ENCODE assay signal across 27 mouse cellular contexts in the genomic region with DNA sequence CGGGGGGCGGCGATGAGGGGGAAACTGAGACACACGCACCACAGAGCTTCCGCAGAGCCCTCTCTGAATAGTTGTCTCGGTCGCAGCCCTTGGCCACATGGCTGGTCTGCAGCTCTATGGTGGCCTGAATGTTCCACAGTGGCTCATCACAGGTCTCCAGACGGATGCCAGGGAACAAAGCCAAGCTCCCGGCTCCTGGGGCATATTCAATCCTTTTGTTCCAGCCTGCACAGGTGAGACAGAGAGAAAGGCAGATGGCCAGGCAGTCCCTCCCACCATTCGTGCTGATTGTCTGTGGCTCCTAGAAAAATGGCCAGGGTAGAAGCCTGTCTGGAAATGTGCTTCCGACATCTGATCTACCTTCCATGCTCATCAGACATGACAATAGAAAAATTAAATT. TPM values are rescaled to one million over a fixed set of nuclear protein-coding genes. Genes with fewer than 3 reads are reported as not detected.
DNase-seq lines count a peak whose midpoint lies in the region; ATAC-seq lines count a peak whose summit lies in the region.
"Had no signal": no experiment of that assay in that cellular context is flagged by ENCODE, and none has a peak within 500 bp of the region (broad histone marks: within the 10 kb centered on the region; RNA-seq: fewer than 3 reads in every experiment).

No protein-coding gene starts in this region.

- H3K27ac ChIP-seq in midbrain, embryonic 11.5 days (ENCODE audit: low read depth, low read length): no peak overlapping the region
- H3K27ac ChIP-seq in midbrain, embryonic 14.5 days (replicated peaks; ENCODE audit: low read depth, low read length): no peak overlapping the region
- H3K27ac ChIP-seq: embryonic facial prominence, embryonic 13.5 days; forebrain, embryonic 12.5 days; heart, embryonic 15.5 days; hindbrain, embryonic 13.5 days; limb, embryonic 12.5 days; liver, embryonic 15.5 days; lung, embryonic 15.5 days; midbrain, embryonic 12.5 days; neural tube, embryonic 15.5 days; stomach, embryonic 15.5 days had no signal

- H3K4me1 ChIP-seq in midbrain, embryonic 11.5 days (ENCODE audit: control insufficient read depth, insufficient read depth, low read length): no peaks in the 10 kb centered on the region
- H3K4me1 ChIP-seq in midbrain, embryonic 14.5 days (ENCODE audit: control insufficient read depth, insufficient read depth, low read length): peaks cover 11% of the 10 kb centered on the region
- H3K4me1 ChIP-seq: embryonic facial prominence, embryonic 13.5 days; heart, embryonic 15.5 days; limb, embryonic 12.5 days; lung, embryonic 15.5 days; stomach, embryonic 15.5 days had no signal

- H3K9ac ChIP-seq in midbrain, embryonic 11.5 days (ENCODE audit: low read length): no peak overlapping the region
- H3K9ac ChIP-seq in midbrain, embryonic 14.5 days (replicated peaks; ENCODE audit: low read length): no peak overlapping the region
- H3K9ac ChIP-seq: embryonic facial prominence, embryonic 13.5 days; forebrain, embryonic 12.5 days; forebrain, postnatal 0 days; heart, embryonic 15.5 days; hindbrain, embryonic 13.5 days; limb, embryonic 12.5 days; liver, embryonic 15.5 days; lung, embryonic 15.5 days; midbrain, embryonic 12.5 days; neural tube, embryonic 15.5 days; stomach, embryonic 15.5 days had no signal

- no peaks in the 10 kb centered on the region for H3K36me3 ChIP-seq in midbrain, embryonic 11.5 days (ENCODE audit: control insufficient read depth, insufficient read depth, low read length)
- peaks cover 42% of the 10 kb centered on the region for H3K36me3 ChIP-seq in midbrain, embryonic 14.5 days (ENCODE audit: control insufficient read depth, insufficient read depth, low read length)
- H3K36me3 ChIP-seq: heart, embryonic 15.5 days; limb, embryonic 12.5 days; liver, embryonic 15.5 days; lung, embryonic 15.5 days; stomach, embryonic 15.5 days had no signal

- no peak for ATAC-seq in midbrain, embryonic 11.5 days (ENCODE audit: low FRiP score)
- no peak for ATAC-seq in midbrain, embryonic 14.5 days (ENCODE audit: low FRiP score, low TSS enrichment)
- ATAC-seq: forebrain, postnatal 0 days; intestine, postnatal 0 days had no signal

- DNase-seq in midbrain, embryonic 11.5 days (ENCODE audit: low spot score, missing footprints): peak; percentile 41
- no peak for DNase-seq in midbrain, embryonic 14.5 days
- DNase-seq in cerebellum, adult 11-12 months: peak; percentile 99
- peak; percentile 99 for DNase-seq in cerebellum, adult 9-11 months
- DNase-seq in fat pad, adult 2 months (ENCODE audit: extremely low read depth, low read depth, low spot score): peak; percentile 28
- DNase-seq in lung, adult 18-20 months: no peak
- no peak for DNase-seq in heart, postnatal 4 days
- DNase-seq: adrenal gland, adult 2 months; adrenal gland, postnatal 36 days; forebrain, postnatal 0 days; gastrocnemius, postnatal 10 days; kidney, adult 9 months; kidney, postnatal 10 days; layer of hippocampus, adult 9-11 months; right cerebral cortex, postnatal 25 days had no signal

- H3K4me3 ChIP-seq in midbrain, embryonic 11.5 days (ENCODE audit: low read depth, low read length): no peak overlapping the region
- H3K4me3 ChIP-seq in midbrain, embryonic 14.5 days (replicated peaks; ENCODE audit: low read depth, low read length): no peak overlapping the region
- H3K4me3 ChIP-seq: embryonic facial prominence, embryonic 13.5 days; erythroblast, embryonic 14.5 days; forebrain, embryonic 12.5 days; heart, embryonic 15.5 days; hindbrain, embryonic 13.5 days; limb, embryonic 12.5 days; liver, embryonic 15.5 days; lung, embryonic 15.5 days; midbrain, embryonic 12.5 days; neural tube, embryonic 15.5 days; stomach, embryonic 15.5 days had no signal

- no peak overlapping the region for H3K4me2 ChIP-seq in midbrain, embryonic 11.5 days
- H3K4me2 ChIP-seq in midbrain, embryonic 14.5 days (ENCODE audit: low read length): no peak overlapping the region
- H3K4me2 ChIP-seq: embryonic facial prominence, embryonic 13.5 days; forebrain, embryonic 12.5 days; heart, embryonic 15.5 days; hindbrain, embryonic 13.5 days; limb, embryonic 12.5 days; liver, embryonic 15.5 days; lung, embryonic 15.5 days; midbrain, embryonic 12.5 days; neural tube, embryonic 15.5 days; stomach, embryonic 15.5 days had no signal

- H3K27me3 ChIP-seq in midbrain, embryonic 11.5 days (ENCODE audit: control insufficient read depth, insufficient read depth, low read length): no peaks in the 10 kb centered on the region
- H3K27me3 ChIP-seq in midbrain, embryonic 14.5 days (ENCODE audit: control insufficient read depth, insufficient read depth, low read length): no peaks in the 10 kb centered on the region
- H3K27me3 ChIP-seq: embryonic facial prominence, embryonic 13.5 days; forebrain, embryonic 12.5 days; hindbrain, embryonic 13.5 days; lung, embryonic 15.5 days; midbrain, embryonic 12.5 days; neural tube, embryonic 15.5 days; stomach, embryonic 15.5 days had no signal

- H3K9me3 ChIP-seq in midbrain, embryonic 11.5 days (ENCODE audit: control insufficient read depth, low read length): no peaks in the 10 kb centered on the region
- H3K9me3 ChIP-seq in midbrain, embryonic 14.5 days (ENCODE audit: control insufficient read depth, low read length): no peaks in the 10 kb centered on the region
- H3K9me3 ChIP-seq: embryonic facial prominence, embryonic 13.5 days; forebrain, embryonic 12.5 days; heart, embryonic 15.5 days; hindbrain, embryonic 13.5 days; limb, embryonic 12.5 days; liver, embryonic 15.5 days; lung, embryonic 15.5 days; midbrain, embryonic 12.5 days; neural tube, embryonic 15.5 days; stomach, embryonic 15.5 days had no signal

- 90% methylated on average over 11 of the region's 11 CpGs for WGBS in midbrain, embryonic 11.5 days
- 87% methylated on average over 11 of the region's 11 CpGs for WGBS in midbrain, embryonic 14.5 days

RNA-seq across cellular contexts. Expression of a gene that starts 6.1 kb away (rescaled TPM):
- 10.3 and 10.5 TPM in 2 replicates for polyA plus RNA-seq in midbrain, embryonic 11.5 days (2014; fragmentation: Nextera tagmentation; extraction: Ambion mirVana)
- polyA plus RNA-seq in midbrain, embryonic 14.5 days (2014; fragmentation: Nextera tagmentation; extraction: Ambion mirVana): 78.0 and 105 TPM in 2 replicates
- total RNA-seq in heart, postnatal 4 days (2021): under 1 TPM; 0.65 to 0.79 TPM

RNA-seq across cellular contexts. Expression of a gene that starts 34.4 kb away (rescaled TPM):
- 0.23 and 0.28 TPM in 2 replicates for polyA plus RNA-seq in midbrain, embryonic 11.5 days (2014; fragmentation: Nextera tagmentation; extraction: Ambion mirVana)
- 0.09 and 0.27 TPM in 2 replicates for polyA plus RNA-seq in midbrain, embryonic 14.5 days (2014; fragmentation: Nextera tagmentation; extraction: Ambion mirVana)
- under 1 TPM; 0.63 to 0.76 TPM for total RNA-seq in heart, postnatal 4 days (2021)
- polyA plus RNA-seq: erythroblast, embryonic 14.5 days had no signal

RNA-seq across cellular contexts. Expression of a gene that starts 43.6 kb away (rescaled TPM):
- polyA plus RNA-seq in midbrain, embryonic 11.5 days (2014; fragmentation: Nextera tagmentation; extraction: Ambion mirVana): 36.4 and 39.6 TPM in 2 replicates
- 63.8 and 66.2 TPM in 2 replicates for polyA plus RNA-seq in midbrain, embryonic 14.5 days (2014; fragmentation: Nextera tagmentation; extraction: Ambion mirVana)
- 10 to 100 TPM; 26.1 TPM for total RNA-seq in heart, postnatal 4 days (2021)

RNA-seq across cellular contexts. Expression of a gene that starts 53.7 kb away (rescaled TPM):
- polyA plus RNA-seq in midbrain, embryonic 11.5 days (2014; fragmentation: Nextera tagmentation; extraction: Ambion mirVana): 0.14 TPM in 1 of 2 replicates, not detected in the other
- 0.12 TPM in 1 of 2 replicates, not detected in the other for polyA plus RNA-seq in midbrain, embryonic 14.5 days (2014; fragmentation: Nextera tagmentation; extraction: Ambion mirVana)
- 1 to 10 TPM; 3.4 to 3.8 TPM for total RNA-seq in heart, postnatal 4 days (2021)

Comparison
In these comparisons a context has a peak if more than half of its experiments do, and no peak if none do; other contexts are left out.
1. DNase-seq: peak in midbrain, embryonic 11.5 days (single experiment), cerebellum, adult 11-12 months (single experiment), cerebellum, adult 9-11 months (single experiment) and fat pad, adult 2 months (single experiment); none in midbrain, embryonic 14.5 days (single experiment), lung, adult 18-20 months (0 of 2) and heart, postnatal 4 days (single experiment).